Mouse (Mus musculus): ENCODE data around the gene Acads. TPM values are rescaled to one million over a fixed set of nuclear protein-coding genes. Genes with fewer than 3 reads are reported as not detected.
"Not testable (repeated sequence)": the region's sequence is repeated elsewhere in the genome, so short reads cannot be mapped to it uniquely, and the experiment has no call there.

Gene Acads
- polyA plus RNA-seq, 1 experiment: 95.9 TPM

GRCm38 (mm10) chr5:115155831-115156230, 36.7 kb upstream of the Acads start:
- Histone ChIP-seq H3K27ac (ENCODE audit: insufficient read depth, low read depth, low read length) (peak overlapping the region; percentile 87), H3K4me3 (ENCODE audit: low read depth, low read length) (peak overlapping the region; percentile 34), H3K27me3 (ENCODE audit: control insufficient read depth, insufficient read depth, low read length) (no peaks in the 10 kb centered on the region), H3K4me1 (ENCODE audit: control insufficient read depth, insufficient read depth, insufficient read length, low read length) (peaks cover 27% of the 10 kb centered on the region), H3K36me3 (ENCODE audit: control insufficient read depth, insufficient read depth, low read length) (peaks cover 13% of the 10 kb centered on the region)
- TF ChIP-seq POLR2A (IDR thresholded peaks at IDR 0.05; ENCODE audit: low read depth, low read length) (peak; percentile 60; the same call in 1 of the 2 replicates), CTCF (IDR thresholded peaks at IDR 0.05; ENCODE audit: extremely low read depth, insufficient read length, insufficient replicate concordance, low read depth, low read length) (no peak)
- 8% methylated on average over 5 of the region's 5 CpGs for WGBS

- H3K4me1 ChIP-seq (ENCODE audit: control insufficient read depth, insufficient read depth, insufficient read length, low read length): peaks cover 23% of the 10 kb centered on the region
- WGBS: 8% methylated on average over 13 of the region's 13 CpGs
- peak overlapping the region; percentile 87 for H3K27ac ChIP-seq (ENCODE audit: insufficient read depth, low read depth, low read length)
- no peak for TF ChIP-seq POLR2A (IDR thresholded peaks at IDR 0.05; ENCODE audit: low read depth, low read length)
- TF ChIP-seq CTCF (IDR thresholded peaks at IDR 0.05; ENCODE audit: extremely low read depth, insufficient read length, insufficient replicate concordance, low read depth, low read length): no peak
- H3K36me3 ChIP-seq (ENCODE audit: control insufficient read depth, insufficient read depth, low read length): peaks cover 20% of the 10 kb centered on the region
- no peaks in the 10 kb centered on the region for H3K27me3 ChIP-seq (ENCODE audit: control insufficient read depth, insufficient read depth, low read length)
- H3K4me3 ChIP-seq (ENCODE audit: low read depth, low read length): peak overlapping the region; percentile 58
These were observed 36.0 kb upstream of the Acads start for GRCm38 (mm10) chr5:115155156-115155631.

GRCm38 (mm10) chr5:115152132-115152956, 33.2 kb upstream of the Acads start:
- Histone ChIP-seq H3K27me3 (ENCODE audit: control insufficient read depth, insufficient read depth, low read length) (no peaks in the 10 kb centered on the region), H3K27ac (ENCODE audit: insufficient read depth, low read depth, low read length) (0 out of 2 replicates have a peak overlapping the region, but pooled peaks have one; percentile 14), H3K4me1 (ENCODE audit: control insufficient read depth, insufficient read depth, insufficient read length, low read length) (peaks cover 22% of the 10 kb centered on the region), H3K36me3 (ENCODE audit: control insufficient read depth, insufficient read depth, low read length) (peaks cover 45% of the 10 kb centered on the region), H3K4me3 (ENCODE audit: low read depth, low read length) (no peak overlapping the region)
- TF ChIP-seq CTCF (IDR thresholded peaks at IDR 0.05; ENCODE audit: extremely low read depth, insufficient read length, insufficient replicate concordance, low read depth, low read length): no peak
- no peak for TF ChIP-seq POLR2A (IDR thresholded peaks at IDR 0.05; ENCODE audit: low read depth, low read length)
- 48% methylated on average over 8 of the region's 8 CpGs for WGBS

GRCm38 (mm10) chr5:115151457-115151856, 32.3 kb upstream of the Acads start:
- peaks cover 53% of the 10 kb centered on the region for H3K36me3 ChIP-seq (ENCODE audit: control insufficient read depth, insufficient read depth, low read length)
- H3K4me3 ChIP-seq (ENCODE audit: low read depth, low read length): no peak overlapping the region
- no peaks in the 10 kb centered on the region for H3K27me3 ChIP-seq (ENCODE audit: control insufficient read depth, insufficient read depth, low read length)
- TF ChIP-seq POLR2A (IDR thresholded peaks at IDR 0.05; ENCODE audit: low read depth, low read length) (no peak), CTCF (IDR thresholded peaks at IDR 0.05; ENCODE audit: extremely low read depth, insufficient read length, insufficient replicate concordance, low read depth, low read length) (no peak)
- no peak overlapping the region for H3K27ac ChIP-seq (ENCODE audit: insufficient read depth, low read depth, low read length)
- H3K4me1 ChIP-seq (ENCODE audit: control insufficient read depth, insufficient read depth, insufficient read length, low read length): peaks cover 22% of the 10 kb centered on the region
- 67% methylated on average over 13 of the region's 13 CpGs for WGBS

- 80% methylated on average over 5 of the region's 5 CpGs for WGBS
- H3K4me1 ChIP-seq (ENCODE audit: control insufficient read depth, insufficient read depth, insufficient read length, low read length): peaks cover 22% of the 10 kb centered on the region
- peaks cover 58% of the 10 kb centered on the region for H3K36me3 ChIP-seq (ENCODE audit: control insufficient read depth, insufficient read depth, low read length)
- H3K27me3 ChIP-seq (ENCODE audit: control insufficient read depth, insufficient read depth, low read length): no peaks in the 10 kb centered on the region
- TF ChIP-seq CTCF (IDR thresholded peaks at IDR 0.05; ENCODE audit: extremely low read depth, insufficient read length, insufficient replicate concordance, low read depth, low read length) (no peak), POLR2A (IDR thresholded peaks at IDR 0.05; ENCODE audit: low read depth, low read length) (no peak)
- no peak overlapping the region for H3K27ac ChIP-seq (ENCODE audit: insufficient read depth, low read depth, low read length)
- no peak overlapping the region for H3K4me3 ChIP-seq (ENCODE audit: low read depth, low read length)
These were observed 31.8 kb upstream of the Acads start for GRCm38 (mm10) chr5:115150991-115151390.

- no peak overlapping the region for H3K27ac ChIP-seq (ENCODE audit: insufficient read depth, low read depth, low read length)
These were observed 30.7 kb upstream of the Acads start for GRCm38 (mm10) chr5:115149675-115150459.

GRCm38 (mm10) chr5:115148872-115149271, 29.7 kb upstream of the Acads start:
- no CpG with 5 or more reads among the region's 1 CpGs for WGBS
- not testable (repeated sequence) for H3K27me3 ChIP-seq (ENCODE audit: control insufficient read depth, insufficient read depth, low read length); H3K27ac ChIP-seq (ENCODE audit: insufficient read depth, low read depth, low read length); H3K4me3 ChIP-seq (ENCODE audit: low read depth, low read length)
- H3K4me1 ChIP-seq (ENCODE audit: control insufficient read depth, insufficient read depth, insufficient read length, low read length): peaks cover 13% of the 10 kb centered on the region
- H3K36me3 ChIP-seq (ENCODE audit: control insufficient read depth, insufficient read depth, low read length): peaks cover 74% of the 10 kb centered on the region

More at GRCm38 (mm10) chr5:115149675-115150459, 30.7 kb upstream of the Acads start:
- H3K4me1 ChIP-seq (ENCODE audit: control insufficient read depth, insufficient read depth, insufficient read length, low read length): peaks cover 19% of the 10 kb centered on the region
- TF ChIP-seq CTCF (IDR thresholded peaks at IDR 0.05; ENCODE audit: extremely low read depth, insufficient read length, insufficient replicate concordance, low read depth, low read length) (no peak), POLR2A (IDR thresholded peaks at IDR 0.05; ENCODE audit: low read depth, low read length) (no peak)
- H3K27me3 ChIP-seq (ENCODE audit: control insufficient read depth, insufficient read depth, low read length): no peaks in the 10 kb centered on the region
- peaks cover 68% of the 10 kb centered on the region for H3K36me3 ChIP-seq (ENCODE audit: control insufficient read depth, insufficient read depth, low read length)
- 92% methylated on average over 14 of the region's 14 CpGs for WGBS
- no peak overlapping the region for H3K4me3 ChIP-seq (ENCODE audit: low read depth, low read length)

Data from small intestine, adult 2 months (tissue).